Mouse (Mus musculus) mouse trophoblast stem cell (cell line): ENCODE measurements around the gene Fchsd2.

ENCODE experiments used
- in situ Hi-C, 2 experiments: fragments of 300-500 bp; cut with MseI, MboI; formaldehyde crosslinking; loops; 2 replicates in 1 of 2; 3 replicates in 1 of 2; pipeline ENCODE4 v1.15.1; 2025

Fchsd2 gene

GRCm38 (mm10) chr7:101313033-101313432 lies 220.4 kb downstream of the Fchsd2 start:
- in situ Hi-C loops, result no loop called here

- in situ Hi-C loops, result no loop called here
Measured at GRCm38 (mm10) chr7:101314396-101314795, 221.7 kb downstream of the Fchsd2 start.

DNA sequence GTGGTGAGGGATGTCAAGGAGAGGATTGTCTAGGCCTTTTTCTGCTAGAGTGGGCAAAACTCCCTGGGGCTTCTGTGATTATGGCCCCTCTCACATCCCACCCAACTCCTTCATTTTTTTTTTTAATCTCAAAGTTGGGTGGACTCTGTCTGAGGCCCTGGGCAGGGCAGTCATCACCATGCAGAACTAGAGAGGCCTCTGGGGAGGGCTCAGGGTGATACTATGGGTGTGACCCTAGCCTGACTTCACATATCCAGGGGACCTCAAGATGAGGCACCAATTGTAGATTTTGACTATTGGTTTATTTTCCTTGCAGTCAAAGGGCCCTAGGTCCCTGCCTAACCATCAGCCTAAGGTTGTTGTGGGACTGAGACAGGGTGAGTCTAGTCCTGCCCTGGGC lies 223.0 kb downstream of the Fchsd2 start:
- in situ Hi-C loops, result no loop called here

DNA sequence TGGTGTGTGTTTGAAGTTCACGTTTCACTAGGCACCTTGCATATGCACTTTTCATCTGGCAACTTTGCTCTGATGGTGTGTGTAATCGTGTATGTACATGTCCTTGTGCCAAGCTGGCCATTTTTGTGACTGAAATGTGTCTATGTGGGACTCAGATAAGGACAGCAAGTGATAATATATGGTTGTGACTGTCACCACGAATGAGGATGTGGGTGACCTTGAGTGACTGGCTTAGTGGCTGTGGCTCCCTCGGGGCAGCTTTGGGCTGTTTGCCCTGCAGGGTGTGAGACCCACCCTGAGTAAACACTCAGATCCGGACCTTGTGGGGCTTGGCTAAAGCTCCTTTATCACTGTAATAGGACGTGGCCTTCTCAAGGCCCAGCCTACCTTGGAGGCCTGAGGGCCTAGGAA lies 223.9 kb downstream of the Fchsd2 start:
- in situ Hi-C loops, result no loop called here

DNA sequence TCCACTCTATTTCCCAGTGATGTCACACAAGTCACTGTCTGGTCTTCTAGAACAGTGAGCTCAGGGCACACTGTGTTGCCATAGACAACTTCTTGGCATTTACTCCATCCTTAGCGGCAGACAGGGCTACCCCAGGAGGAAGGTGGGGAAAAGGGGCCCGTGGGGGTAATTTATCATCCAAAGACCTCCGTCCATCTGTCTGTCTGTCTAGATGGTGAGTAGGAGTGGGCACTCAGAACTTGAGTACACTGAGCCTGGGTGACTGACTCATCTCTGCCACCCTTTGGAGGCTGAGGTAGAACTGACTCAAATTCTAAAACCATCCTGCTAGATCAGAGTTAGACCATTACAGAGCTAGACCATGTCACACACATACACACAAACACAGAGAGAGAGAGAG lies 224.4 kb downstream of the Fchsd2 start, which contains the start of gene Stard10:
TSS of gene Stard10 (plus strand) at position 73 of the 400 bp plus-strand sequence.
- in situ Hi-C loops, result no loop called here

GRCm38 (mm10) chr7:101318848-101319247 lies 226.2 kb downstream of the Fchsd2 start:
- in situ Hi-C loops, result no loop called here

DNA sequence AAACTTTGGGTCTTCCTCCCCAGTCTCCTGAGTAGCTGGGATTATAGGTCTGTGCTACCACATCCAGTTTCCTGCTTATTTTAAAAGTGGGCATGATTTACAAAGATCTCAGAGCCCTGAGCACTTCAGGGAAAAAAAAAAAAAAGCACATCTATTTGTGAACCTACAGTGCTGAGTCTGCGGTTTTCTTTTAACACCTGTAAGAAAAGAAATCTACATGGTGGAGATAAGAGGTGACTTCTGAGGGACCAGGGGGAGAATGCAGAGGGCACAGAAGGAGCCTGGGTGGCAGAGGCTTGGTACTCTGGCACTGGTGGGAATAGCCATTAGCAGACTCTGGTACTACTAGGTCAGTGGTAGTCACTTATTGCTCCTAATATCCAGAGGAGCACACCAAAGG lies 227.1 kb downstream of the Fchsd2 start:
- in situ Hi-C loops, result no loop called here

- in situ Hi-C loops, result no loop called here
Measured at GRCm38 (mm10) chr7:101320399-101321217, 227.9 kb downstream of the Fchsd2 start.

GRCm38 (mm10) chr7:101321218-101321827 lies 228.7 kb downstream of the Fchsd2 start:
- in situ Hi-C loops, result no loop called here

- in situ Hi-C loops, result no loop called here
Measured at GRCm38 (mm10) chr7:101323141-101323594, 230.5 kb downstream of the Fchsd2 start.

DNA sequence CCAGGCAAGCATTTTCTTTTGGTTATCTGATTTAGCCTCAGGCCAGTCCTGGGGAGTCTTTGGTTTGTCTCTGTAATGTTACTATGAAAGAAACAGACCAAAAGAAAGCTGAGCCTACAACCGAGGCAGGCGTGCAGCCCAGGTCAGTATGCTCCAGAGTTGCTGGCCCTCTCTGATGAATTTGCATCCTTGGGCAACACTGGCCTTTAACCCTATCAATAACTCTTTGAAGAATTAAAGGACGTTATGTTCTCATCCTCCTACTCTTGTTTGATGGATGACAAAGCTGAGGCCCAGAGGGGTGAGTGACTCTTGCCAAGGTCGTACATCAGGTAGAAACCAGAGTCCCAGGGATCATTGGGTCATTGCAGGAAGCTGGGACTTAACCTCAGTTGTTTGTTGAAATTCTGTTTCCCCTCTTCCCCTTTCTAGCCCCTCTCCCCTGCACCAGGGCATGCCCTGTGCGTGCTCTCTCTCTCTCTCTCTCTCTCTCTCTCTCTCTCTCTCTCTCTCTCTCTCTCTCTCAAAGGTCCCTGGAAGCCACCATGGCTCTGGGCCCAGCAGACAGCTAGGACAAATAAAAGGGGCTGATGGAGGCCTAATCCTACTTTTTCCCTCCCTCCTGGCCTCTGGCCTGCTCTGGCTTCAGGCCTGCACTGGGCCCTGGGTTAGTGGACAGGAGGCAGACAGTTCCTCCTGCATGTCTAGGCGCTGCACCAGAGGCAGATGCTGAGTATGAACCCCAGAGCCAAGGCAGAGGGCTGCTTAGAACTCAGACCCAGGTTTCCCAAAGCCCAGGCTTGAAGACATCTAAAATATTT lies 231.7 kb downstream of the Fchsd2 start:
- in situ Hi-C loops, result no loop called here

- in situ Hi-C loops, result no loop called here
Measured at GRCm38 (mm10) chr7:101326006-101326405, 233.3 kb downstream of the Fchsd2 start.

- in situ Hi-C loops, result no loop called here
Measured at GRCm38 (mm10) chr7:101327263-101327662, 234.6 kb downstream of the Fchsd2 start.

DNA sequence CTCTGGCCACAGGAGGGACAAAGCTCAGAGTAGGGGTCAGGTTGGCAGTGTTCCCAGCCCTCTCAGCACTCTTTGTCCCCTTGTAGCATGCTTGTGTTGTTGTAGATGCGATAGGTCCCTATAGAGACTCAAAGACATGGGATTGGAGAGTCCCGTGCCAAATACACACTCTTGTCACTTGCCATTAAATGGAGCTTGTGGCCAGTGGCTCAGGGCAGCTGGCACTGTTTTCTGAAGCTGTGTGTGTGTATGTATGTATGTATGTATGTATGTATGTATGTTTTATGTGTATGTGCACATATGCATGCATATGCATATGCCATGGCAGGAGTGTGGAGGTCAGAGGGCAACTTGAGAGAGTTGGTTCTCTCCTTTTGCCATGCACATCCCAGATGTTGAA lies 235.1 kb downstream of the Fchsd2 start:
- in situ Hi-C loops, result no loop called here

GRCm38 (mm10) chr7:101328621-101329158 lies 236.0 kb downstream of the Fchsd2 start:
- in situ Hi-C loops, result no loop called here

DNA sequence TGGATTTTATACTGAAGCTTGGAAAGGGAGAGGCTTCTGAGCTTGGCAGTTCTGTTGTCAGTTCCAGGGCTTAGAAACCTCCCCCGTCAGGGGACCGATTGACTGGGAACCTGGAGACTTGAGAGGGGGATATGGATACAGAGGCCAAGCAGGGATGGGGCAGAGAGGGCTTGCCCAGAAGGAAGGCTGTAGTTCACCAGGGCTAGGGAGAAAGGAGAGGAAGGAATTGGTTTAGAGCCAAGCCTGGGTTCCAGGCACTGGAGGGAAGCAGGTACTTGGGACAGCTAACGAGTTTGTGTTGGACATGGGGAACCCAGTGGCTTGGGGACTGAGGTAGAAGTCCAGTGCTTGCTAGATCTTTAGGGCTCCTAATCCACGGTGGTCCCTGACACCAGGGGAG lies 236.9 kb downstream of the Fchsd2 start:
- in situ Hi-C loops, result no loop called here

- in situ Hi-C loops, result no loop called here
Measured at GRCm38 (mm10) chr7:101330074-101330840, 237.6 kb downstream of the Fchsd2 start.

- in situ Hi-C loops, result no loop called here
Measured at GRCm38 (mm10) chr7:101330841-101331173, 238.1 kb downstream of the Fchsd2 start.

GRCm38 (mm10) chr7:101332045-101332831 lies 239.6 kb downstream of the Fchsd2 start:
- in situ Hi-C loops, result no loop called here
